Mouse (Mus musculus) forebrain, embryonic 10.5 days (tissue): Measurements from ENCODE around the gene Kazald1. TPM values are rescaled to one million over a fixed set of nuclear protein-coding genes. Genes with fewer than 3 reads are reported as not detected.

Source experiments
- DNase-seq: peaks from one replicate; pipeline ENCODE4 v3.0.0-alpha.2; 2017; ENCODE audit warnings: low spot score; ENCODE audit errors: extremely low spot score
- H3K27ac ChIP-seq: fragments of 300-500 bp; sonication (generic); 2 replicates; pipeline ENCODE4 v1.5.1; 2016; ENCODE audit warnings: mild to moderate bottlenecking
- H3K27me3 ChIP-seq: fragments of 300-500 bp; sonication (generic); 2 replicates; pipeline ENCODE4 v1.6.1; 2016; ENCODE audit warnings: mild to moderate bottlenecking; ENCODE audit not compliant: poor library complexity, severe bottlenecking
- H3K36me3 ChIP-seq: fragments of 300-500 bp; sonication (generic); replicated peaks from 2 replicates; pipeline ENCODE4 v1.6.1; 2016; ENCODE audit warnings: mild to moderate bottlenecking, moderate library complexity
- H3K4me1 ChIP-seq: fragments of 300-500 bp; sonication (generic); 2 replicates; pipeline ENCODE4 v1.6.1; 2016
- H3K4me3 ChIP-seq: fragments of 300-500 bp; sonication (generic); 2 replicates; pipeline ENCODE4 v1.5.1; 2016; ENCODE audit warnings: mild to moderate bottlenecking, moderate library complexity
- H3K9me3 ChIP-seq: fragments of 300-500 bp; sonication (generic); 2 replicates; pipeline ENCODE4 v1.6.1; 2016; ENCODE audit warnings: mild to moderate bottlenecking, moderate library complexity
- WGBS: fragments of 180-500 bp; shearing (Covaris S2); methylation state at CpG from one replicate; pipeline ENCODE4 v1.1.7; 2016; 5-methylcytosine and 5-hydroxymethylcytosine counted together
- polyA plus RNA-seq: library from polyadenylated mRNA; unstranded; fragments of >200 nt; fragmentation: Nextera tagmentation; extraction: Ambion mirVana; gene quantifications from 2 replicates; pipeline ENCODE4 v1.2.1, GENCODE M21; 2016

Gene Kazald1
- polyA plus RNA-seq, 1 experiment from 2014 or later: 0.20 TPM

DNA sequence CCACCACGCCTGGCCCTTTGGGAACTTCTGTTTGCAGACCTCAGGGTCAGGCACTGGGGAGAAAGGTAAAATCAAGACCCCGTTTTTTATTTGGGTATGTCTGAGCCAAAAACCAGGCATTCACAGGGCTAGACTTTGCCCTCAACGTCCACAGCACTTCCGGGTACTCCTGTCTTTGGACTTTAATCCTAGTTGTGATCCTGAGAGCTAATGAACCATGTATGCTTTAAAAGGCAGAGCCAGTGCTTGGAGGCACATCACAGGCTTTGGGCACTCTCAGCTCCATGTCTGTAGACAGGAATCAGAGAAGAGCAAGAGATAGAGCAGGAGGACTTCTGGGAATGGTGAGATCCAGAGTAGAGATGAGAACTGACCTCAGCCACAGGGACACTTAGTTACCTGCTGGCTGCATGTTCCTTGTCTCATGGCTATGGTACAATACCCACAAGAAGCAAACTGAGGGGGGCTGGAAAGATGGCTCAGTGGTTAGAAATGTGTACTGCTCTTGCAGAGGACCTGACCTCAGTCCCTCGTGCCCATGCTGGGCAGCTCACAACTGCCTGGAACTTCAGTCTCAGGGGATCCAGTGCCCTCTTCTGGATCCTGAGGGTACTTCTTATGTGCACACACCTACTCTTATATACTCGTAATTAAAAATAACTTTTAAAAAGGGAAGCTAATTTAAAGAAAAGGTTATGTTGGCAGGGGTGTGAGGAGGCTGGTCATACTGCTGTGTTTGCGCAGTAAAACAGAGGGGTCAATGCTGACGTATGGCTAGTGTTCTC is 25.6 kb downstream of the Kazald1 start:
- no peak overlapping the region for H3K27ac ChIP-seq
- no peaks in the 10 kb centered on the region for H3K36me3 ChIP-seq
- no peaks in the 10 kb centered on the region for H3K9me3 ChIP-seq
- no peak overlapping the region for H3K4me3 ChIP-seq
- H3K27me3 ChIP-seq: peaks cover 47% of the 10 kb centered on the region
- 0 out of 2 replicates have a peak, but pooled peaks cover 5% of the 10 kb centered on the region for H3K4me1 ChIP-seq
- no peak for DNase-seq
- 74% methylated on average over 8 of the region's 8 CpGs for WGBS

DNA sequence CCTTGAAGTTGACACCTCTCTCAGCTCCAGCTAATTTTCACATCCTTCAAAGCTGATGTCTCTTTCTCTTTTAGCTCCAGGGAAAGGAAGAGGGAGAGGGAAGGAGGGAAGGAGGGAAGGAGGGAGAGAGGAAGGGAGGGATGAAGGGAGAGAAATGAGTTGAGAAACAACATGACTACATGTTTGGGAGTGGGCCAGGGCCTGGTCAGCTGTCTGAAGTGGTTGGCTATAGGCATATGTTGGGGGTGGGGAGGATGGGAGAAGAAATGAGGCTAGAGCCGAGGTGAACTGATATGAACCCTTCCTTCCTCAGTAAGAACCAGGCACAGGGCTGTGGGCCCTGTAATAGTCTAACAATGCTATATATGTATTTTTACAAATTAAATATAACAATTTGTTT is 30.6 kb downstream of the Kazald1 start:
- no peaks in the 10 kb centered on the region for H3K9me3 ChIP-seq
- no peak overlapping the region for H3K27ac ChIP-seq
- no peak overlapping the region for H3K4me3 ChIP-seq
- H3K27me3 ChIP-seq: peaks cover 74% of the 10 kb centered on the region
- H3K36me3 ChIP-seq: no peaks in the 10 kb centered on the region
- 58% methylated on average over 1 of the region's 1 CpGs for WGBS
- no peak for DNase-seq
- H3K4me1 ChIP-seq: 0 out of 2 replicates have a peak, but pooled peaks cover 5% of the 10 kb centered on the region

DNA sequence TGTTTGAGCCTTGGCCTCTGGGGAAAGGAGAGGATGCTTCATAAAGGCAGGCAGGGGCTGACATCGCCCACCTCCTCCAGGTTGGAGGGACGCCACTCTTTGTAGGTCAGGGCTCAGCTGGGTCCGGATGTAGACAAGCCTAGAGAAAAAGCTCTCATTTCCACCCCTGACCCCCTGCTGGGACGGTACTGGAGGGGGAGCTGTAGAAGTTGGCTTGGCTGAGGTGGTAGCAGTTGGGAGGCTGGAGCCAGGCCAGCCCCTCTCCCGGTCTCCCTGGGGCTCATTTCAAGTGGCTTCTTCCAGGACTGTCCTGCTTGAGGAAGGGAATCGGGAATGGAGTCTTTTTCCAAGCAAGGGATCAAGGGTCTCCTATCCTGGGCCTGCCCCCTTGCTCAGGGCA is 31.6 kb downstream of the Kazald1 start:
- Histone ChIP-seq H3K36me3 (no peaks in the 10 kb centered on the region), H3K9me3 (no peaks in the 10 kb centered on the region), H3K4me3 (no peak overlapping the region), H3K27ac (no peak overlapping the region), H3K27me3 (peaks cover 82% of the 10 kb centered on the region), H3K4me1 (0 out of 2 replicates have a peak, but pooled peaks cover 5% of the 10 kb centered on the region)
- no peak for DNase-seq
- 54% methylated on average over 6 of the region's 6 CpGs for WGBS

DNA sequence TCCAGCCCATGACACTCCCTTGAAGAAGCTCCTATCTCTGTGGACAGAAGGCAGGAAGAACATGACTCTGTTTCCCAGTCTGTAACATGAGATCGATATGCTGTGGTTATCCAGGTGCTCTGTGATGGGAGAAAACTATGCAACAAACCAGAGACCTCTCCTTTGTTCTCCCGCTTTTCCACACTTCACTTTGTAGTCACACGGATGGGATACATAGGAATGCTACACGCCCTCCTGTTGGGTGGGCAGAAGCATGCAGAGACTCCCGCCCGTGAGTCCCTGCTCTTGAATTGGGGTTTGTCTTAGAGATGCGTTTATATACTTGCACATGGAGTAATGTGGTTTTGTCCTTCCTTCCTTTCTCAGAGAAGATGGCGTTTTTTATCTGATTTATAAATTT is 35.6 kb downstream of the Kazald1 start:
- 80% methylated on average over 8 of the region's 8 CpGs for WGBS
- no peaks in the 10 kb centered on the region for H3K36me3 ChIP-seq
- peaks cover 84% of the 10 kb centered on the region for H3K27me3 ChIP-seq
- H3K4me3 ChIP-seq: no peak overlapping the region
- DNase-seq: no peak
- H3K4me1 ChIP-seq: peaks cover 25% of the 10 kb centered on the region
- no peak overlapping the region for H3K27ac ChIP-seq
- H3K9me3 ChIP-seq: no peaks in the 10 kb centered on the region

DNA sequence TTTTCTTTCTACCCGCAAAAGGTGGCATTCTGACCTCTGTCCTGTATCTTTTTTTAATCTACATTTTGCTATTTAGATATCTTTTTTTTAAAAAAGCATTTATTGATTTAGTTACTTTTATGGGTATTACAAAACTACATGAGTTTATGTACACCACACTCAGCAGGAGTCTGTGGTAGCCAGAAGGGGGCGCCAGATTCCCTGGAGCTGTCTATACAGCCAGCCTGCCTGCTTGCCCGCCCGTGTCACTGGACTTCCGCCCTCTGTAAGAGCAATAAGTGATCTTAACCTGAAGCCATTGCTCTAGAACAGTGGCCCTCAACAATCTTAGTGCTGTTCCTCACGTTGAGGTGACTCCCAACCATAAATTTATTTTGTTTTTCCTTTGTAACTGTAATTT is 37.4 kb downstream of the Kazald1 start:
- Histone ChIP-seq H3K4me3 (no peak overlapping the region), H3K4me1 (peaks cover 27% of the 10 kb centered on the region), H3K9me3 (no peaks in the 10 kb centered on the region), H3K27me3 (peaks cover 89% of the 10 kb centered on the region), H3K27ac (no peak overlapping the region), H3K36me3 (no peaks in the 10 kb centered on the region)
- 82% methylated on average over 6 of the region's 6 CpGs for WGBS
- DNase-seq: no peak

DNA sequence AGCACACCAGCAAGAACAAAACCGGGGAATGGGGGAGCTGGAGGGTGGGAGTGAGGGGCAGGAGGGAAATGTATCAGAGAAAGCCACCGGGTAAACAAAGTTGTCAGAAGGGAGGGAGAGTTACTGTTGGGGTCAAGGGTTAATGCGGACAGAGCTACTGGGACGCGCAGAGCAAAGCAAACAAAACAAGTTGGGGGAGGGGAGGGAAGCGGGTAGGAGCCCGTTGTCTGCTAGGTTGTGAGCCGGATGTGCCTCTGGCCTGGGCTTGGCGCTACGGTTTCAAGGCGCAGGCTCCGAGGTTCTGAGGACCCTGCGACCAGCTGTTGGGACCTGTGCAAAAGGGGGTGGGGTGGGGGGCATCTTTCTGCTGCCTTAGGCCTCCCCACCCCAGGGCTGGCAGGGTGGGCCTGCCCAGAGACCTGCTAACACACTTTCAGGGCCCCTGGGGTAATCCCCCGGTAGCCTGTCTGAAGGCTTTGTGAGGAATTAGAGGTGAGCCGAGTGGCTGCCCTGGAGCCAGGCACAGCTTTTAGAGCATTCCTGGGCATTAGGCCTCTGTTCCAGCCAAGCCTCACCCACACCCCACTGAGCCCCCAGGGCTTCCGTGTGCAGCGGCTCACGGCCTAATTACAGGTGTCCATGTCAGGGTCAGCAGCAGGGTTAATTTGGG is 38.9 kb downstream of the Kazald1 start:
- Histone ChIP-seq H3K4me1 (peaks cover 27% of the 10 kb centered on the region), H3K27ac (peak overlapping the region; percentile 84), H3K4me3 (peak overlapping the region; percentile 36), H3K9me3 (no peaks in the 10 kb centered on the region), H3K27me3 (peaks cover 92% of the 10 kb centered on the region), H3K36me3 (no peaks in the 10 kb centered on the region)
- 1% methylated on average over 18 of the region's 18 CpGs for WGBS
- peak; percentile 65 for DNase-seq

DNA sequence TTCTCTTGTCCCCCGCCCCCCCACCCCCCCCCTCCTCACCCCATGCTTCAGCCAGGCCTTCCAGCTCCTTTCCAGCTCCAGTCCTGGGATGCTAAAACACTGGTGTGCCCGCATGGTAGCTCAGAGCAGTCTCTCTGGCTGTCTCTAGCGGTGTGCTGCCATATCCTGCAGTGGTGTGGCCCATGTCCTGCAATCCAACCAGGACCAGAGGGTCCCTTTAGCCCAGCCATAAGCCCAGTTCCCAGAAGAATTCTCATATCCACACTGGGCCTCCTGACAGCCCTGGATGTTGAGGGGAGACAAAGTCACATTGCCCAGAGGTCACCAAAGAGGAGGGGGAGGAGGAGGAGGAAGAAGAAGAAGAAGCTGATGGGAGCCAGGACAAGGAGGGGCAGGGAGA is 39.7 kb downstream of the Kazald1 start:
- H3K36me3 ChIP-seq: no peaks in the 10 kb centered on the region
- H3K4me3 ChIP-seq: no peak overlapping the region
- H3K9me3 ChIP-seq: no peaks in the 10 kb centered on the region
- no peak for DNase-seq
- H3K27me3 ChIP-seq: peaks cover 92% of the 10 kb centered on the region
- WGBS: 10% methylated on average over 3 of the region's 3 CpGs
- peaks cover 27% of the 10 kb centered on the region for H3K4me1 ChIP-seq
- H3K27ac ChIP-seq: 0 out of 2 replicates have a peak overlapping the region, but pooled peaks have one; percentile 84

DNA sequence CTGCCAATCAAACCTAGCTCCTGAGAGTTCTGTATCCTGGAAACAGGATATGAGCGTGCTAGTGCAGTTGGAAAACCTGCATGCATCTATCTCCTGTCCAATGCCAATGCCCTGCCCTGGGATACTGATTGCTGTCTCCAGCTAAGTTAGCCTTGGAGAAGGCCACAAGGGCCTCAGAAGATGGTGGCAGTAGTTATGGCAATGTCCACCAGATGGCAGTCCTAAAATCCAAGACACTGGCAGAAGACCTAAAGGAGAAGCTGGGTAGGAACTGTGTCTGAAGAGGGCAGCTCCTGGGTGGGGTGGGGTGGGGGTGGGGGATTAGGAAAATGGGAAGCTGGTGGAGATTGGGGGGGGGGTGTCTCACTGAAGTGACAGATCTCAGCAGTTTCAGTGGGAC is 41.8 kb downstream of the Kazald1 start:
- Histone ChIP-seq H3K4me3 (no peak overlapping the region), H3K27me3 (peaks cover 91% of the 10 kb centered on the region)
- 69% methylated on average over 1 of the region's 1 CpGs for WGBS

More for the DNA sequence above, 41.8 kb downstream of the Kazald1 start:
- Histone ChIP-seq H3K4me1 (peaks cover 27% of the 10 kb centered on the region), H3K9me3 (no peaks in the 10 kb centered on the region), H3K27ac (no peak overlapping the region), H3K36me3 (no peaks in the 10 kb centered on the region)
- peak; percentile 21 for DNase-seq

Other genes starting within 250 kb of the Kazald1 start
- 53.9 and 54.1 TPM in 2 replicates for gene Slf2, start 144.1 kb upstream of the Kazald1 start, polyA plus RNA-seq
- gene Sema4g, start 86.1 kb upstream of the Kazald1 start, polyA plus RNA-seq: 3.4 and 3.8 TPM in 2 replicates
- 34.5 and 35.8 TPM in 2 replicates for gene Twnk, start 69.6 kb upstream of the Kazald1 start, polyA plus RNA-seq
- gene Mrpl43, start 68.8 kb upstream of the Kazald1 start, polyA plus RNA-seq: 71.4 and 75.0 TPM in 2 replicates
- gene Lzts2, start 60.8 kb upstream of the Kazald1 start, polyA plus RNA-seq: 47.9 and 52.4 TPM in 2 replicates
- gene Pdzd7, start 29.5 kb upstream of the Kazald1 start, polyA plus RNA-seq: 0.15 and 0.25 TPM in 2 replicates
- 6.3 and 6.9 TPM in 2 replicates for gene Sfxn3, start 27.7 kb upstream of the Kazald1 start, polyA plus RNA-seq
- not detected in 2 replicates for gene Tlx1, start 75.4 kb downstream of the Kazald1 start, polyA plus RNA-seq
- not detected in 2 replicates for gene Lbx1, start 160.6 kb downstream of the Kazald1 start, polyA plus RNA-seq